Mouse (Mus musculus) embryonic facial prominence, embryonic 13.5 days (tissue): ENCODE measurements around the gene Plekha7. TPM values are rescaled to one million over a fixed set of nuclear protein-coding genes. Genes with fewer than 3 reads are reported as not detected.

Experiments
- ATAC-seq: fragments of 200-750 bp; cut with Nextera tagmentation; 2 replicates; pipeline ENCODE4 v1.8.0; 2017; ENCODE audit warnings: low read depth; ENCODE audit not compliant: insufficient number of reproducible peaks, insufficient read depth, low FRiP score, low TSS enrichment
- H3K27ac ChIP-seq: fragments of 300-500 bp; sonication (generic); 2 replicates; pipeline ENCODE4 v1.5.1; 2015; ENCODE audit warnings: moderate library complexity, mild to moderate bottlenecking, inconsistent platforms
- H3K27me3 ChIP-seq: fragments of 300-500 bp; sonication (generic); 2 replicates; pipeline ENCODE4 v1.6.1; 2015; ENCODE audit warnings: mild to moderate bottlenecking, inconsistent platforms
- H3K36me3 ChIP-seq: fragments of 300-500 bp; sonication (generic); 2 replicates; pipeline ENCODE4 v1.6.1; 2015; ENCODE audit warnings: mild to moderate bottlenecking, inconsistent platforms
- H3K4me1 ChIP-seq: fragments of 300-500 bp; sonication (generic); 2 replicates; pipeline ENCODE4 v1.6.1; 2015; ENCODE audit warnings: inconsistent platforms
- H3K4me2 ChIP-seq: fragments of 300-500 bp; sonication (generic); 2 replicates; pipeline ENCODE4 v1.6.1; 2015; ENCODE audit warnings: moderate library complexity, mild to moderate bottlenecking, inconsistent platforms
- H3K4me3 ChIP-seq: fragments of 300-500 bp; sonication (generic); 2 replicates; pipeline ENCODE4 v1.5.1; 2015; ENCODE audit warnings: mild to moderate bottlenecking, inconsistent platforms
- H3K9ac ChIP-seq: fragments of 300-500 bp; sonication (generic); 2 replicates; pipeline ENCODE4 v1.6.1; 2015; ENCODE audit warnings: mild to moderate bottlenecking, inconsistent platforms
- H3K9me3 ChIP-seq: fragments of 300-500 bp; sonication (generic); 2 replicates; pipeline ENCODE4 v1.6.1; 2016; ENCODE audit warnings: inconsistent platforms
- WGBS: fragments of 180-500 bp; shearing (Covaris S2); methylation state at CpG from one replicate; pipeline ENCODE4 v1.1.7; 2015; ENCODE audit warnings: mixed read lengths; 5-methylcytosine and 5-hydroxymethylcytosine counted together
- polyA plus RNA-seq: library from polyadenylated mRNA; unstranded; fragments of >200 nt; fragmentation: Nextera tagmentation; extraction: Ambion mirVana; gene quantifications from 2 replicates; pipeline ENCODE4 v1.2.1, GENCODE M21; 2015

The Plekha7 gene
- polyA plus RNA-seq, 1 experiment from 2014 or later, result 10.9 TPM

DNA sequence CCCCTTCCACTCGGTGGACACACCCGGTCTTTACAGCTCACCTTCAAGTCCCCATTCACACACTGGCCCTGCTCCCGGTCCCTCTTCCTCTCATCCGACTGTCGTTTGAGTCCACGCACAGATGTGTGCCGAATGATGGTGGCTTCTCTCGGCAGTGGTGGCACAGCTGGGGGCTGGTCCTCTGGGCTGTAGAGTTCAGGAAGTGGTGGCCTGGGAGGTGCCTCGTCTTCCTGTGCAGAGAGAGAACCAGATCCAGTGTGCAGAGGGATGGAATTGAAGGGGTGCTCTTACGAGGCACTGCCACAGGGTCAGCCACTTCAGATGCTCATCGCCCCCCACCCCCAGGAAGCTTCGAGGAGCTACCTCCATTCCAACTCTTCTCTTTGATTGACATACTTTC is 171.0 kb downstream of the Plekha7 start:
- no peak overlapping the region for H3K27ac ChIP-seq
- no peaks in the 10 kb centered on the region for H3K36me3 ChIP-seq
- WGBS, result 85% methylated on average over 12 of the region's 12 CpGs
- H3K4me1 ChIP-seq, result 0 out of 2 replicates have a peak, but pooled peaks cover 4% of the 10 kb centered on the region
- ATAC-seq, result no peak
- no peaks in the 10 kb centered on the region for H3K9me3 ChIP-seq
- no peak overlapping the region for H3K4me2 ChIP-seq
- H3K9ac ChIP-seq, result no peak overlapping the region
- H3K27me3 ChIP-seq, result no peaks in the 10 kb centered on the region
- H3K4me3 ChIP-seq, result no peak overlapping the region

DNA sequence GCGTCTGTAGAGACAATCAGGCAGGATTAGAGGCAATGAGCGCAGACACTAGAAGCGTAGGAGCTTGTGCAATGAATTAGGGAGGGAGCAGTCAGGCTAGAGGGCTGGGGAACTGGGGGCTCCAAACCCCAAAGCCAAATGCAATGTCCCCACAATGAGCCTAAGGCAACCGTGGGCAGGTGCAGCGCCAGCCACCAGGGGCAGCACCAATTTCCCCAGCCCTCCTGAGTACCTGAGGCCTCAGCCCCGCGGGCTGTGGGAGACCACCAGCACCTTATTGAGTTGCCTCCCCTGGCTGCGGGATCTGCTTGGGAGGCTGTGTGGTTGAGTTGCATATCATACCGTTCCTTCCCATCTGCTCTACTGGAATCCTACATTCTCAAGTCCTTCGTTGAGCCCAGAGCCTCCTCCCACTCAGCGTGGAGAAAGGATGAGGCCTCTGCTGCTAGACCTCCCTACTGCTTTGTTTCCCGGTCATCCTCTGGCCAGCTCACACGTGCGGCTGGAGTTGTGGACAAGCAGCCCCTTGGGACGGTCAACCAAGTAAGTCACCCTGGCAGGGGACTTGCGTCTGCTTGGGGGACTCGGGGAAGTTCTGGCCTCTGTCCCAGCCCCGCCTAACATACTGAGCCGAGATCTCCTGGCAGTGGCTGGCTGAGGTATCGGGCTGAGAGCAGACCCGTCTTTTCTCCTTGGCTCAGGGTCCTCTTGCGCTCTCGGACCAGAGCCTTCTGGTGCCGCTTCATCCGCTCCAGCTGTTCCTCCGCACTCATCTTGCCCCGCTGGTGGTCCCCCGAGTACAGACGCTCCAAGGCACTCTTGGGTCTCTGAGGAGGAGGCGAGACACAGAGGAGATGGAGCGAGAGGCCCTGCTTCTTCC is 173.5 kb downstream of the Plekha7 start:
- no peak overlapping the region for H3K9ac ChIP-seq
- no peak for ATAC-seq

DNA sequence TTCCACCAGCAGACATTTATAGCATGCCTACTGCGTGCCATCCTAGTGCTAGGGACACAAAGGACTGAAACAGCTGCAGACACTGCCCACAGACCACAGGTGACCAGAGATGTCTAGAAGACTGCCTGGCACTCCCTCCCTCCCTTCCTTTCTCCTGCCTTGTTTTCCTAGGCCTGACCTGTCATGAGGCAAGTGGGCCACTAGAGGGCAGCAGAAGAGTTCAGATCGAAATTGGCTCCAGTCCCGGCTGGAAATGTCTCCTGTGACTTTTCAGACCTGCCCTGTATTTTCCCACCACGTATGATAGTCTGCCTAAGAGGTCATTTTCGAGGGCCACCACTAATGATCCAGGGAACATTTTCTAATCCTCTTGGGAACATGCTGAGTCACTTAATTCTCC is 176.1 kb downstream of the Plekha7 start:
- Histone ChIP-seq H3K9ac (no peak overlapping the region), H3K27ac (no peak overlapping the region), H3K4me1 (peaks cover 4% of the 10 kb centered on the region; the same call in 1 of the 2 replicates), H3K4me2 (no peak overlapping the region), H3K36me3 (no peaks in the 10 kb centered on the region), H3K27me3 (no peaks in the 10 kb centered on the region), H3K9me3 (no peaks in the 10 kb centered on the region), H3K4me3 (no peak overlapping the region)
- no peak for ATAC-seq
- 5% methylated on average over 5 of the region's 5 CpGs for WGBS

More for the DNA sequence above, 173.5 kb downstream of the Plekha7 start:
- H3K36me3 ChIP-seq, result no peaks in the 10 kb centered on the region
- H3K27me3 ChIP-seq, result no peaks in the 10 kb centered on the region
- no peak overlapping the region for H3K4me3 ChIP-seq
- no peak overlapping the region for H3K27ac ChIP-seq
- H3K4me1 ChIP-seq, result peaks cover 4% of the 10 kb centered on the region; the same call in 1 of the 2 replicates
- WGBS, result 81% methylated on average over 31 of the region's 31 CpGs
- no peak overlapping the region for H3K4me2 ChIP-seq
- no peaks in the 10 kb centered on the region for H3K9me3 ChIP-seq

DNA sequence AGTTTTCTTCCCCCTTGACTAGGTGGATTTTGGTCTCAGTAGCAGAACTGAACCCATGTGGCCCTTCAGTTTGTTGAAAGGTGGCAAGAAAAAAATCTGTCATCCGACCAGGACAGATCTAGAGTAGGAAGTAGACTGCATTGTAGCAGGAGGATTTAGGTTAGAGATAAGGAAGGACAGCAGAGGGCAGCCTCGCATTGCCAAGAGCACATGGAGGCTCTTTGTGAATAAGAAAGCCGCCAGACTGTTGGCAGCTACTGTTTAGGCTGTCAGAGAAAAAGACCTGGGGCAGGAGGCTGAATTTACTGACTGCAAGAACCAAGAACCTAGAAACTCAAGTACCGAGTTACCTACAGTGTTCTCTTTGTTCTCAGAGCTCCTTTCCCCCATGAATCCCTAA is 176.8 kb downstream of the Plekha7 start:
- H3K9ac ChIP-seq, result no peak overlapping the region
- WGBS, result 15% methylated on average over 4 of the region's 4 CpGs
- ATAC-seq, result no peak

DNA sequence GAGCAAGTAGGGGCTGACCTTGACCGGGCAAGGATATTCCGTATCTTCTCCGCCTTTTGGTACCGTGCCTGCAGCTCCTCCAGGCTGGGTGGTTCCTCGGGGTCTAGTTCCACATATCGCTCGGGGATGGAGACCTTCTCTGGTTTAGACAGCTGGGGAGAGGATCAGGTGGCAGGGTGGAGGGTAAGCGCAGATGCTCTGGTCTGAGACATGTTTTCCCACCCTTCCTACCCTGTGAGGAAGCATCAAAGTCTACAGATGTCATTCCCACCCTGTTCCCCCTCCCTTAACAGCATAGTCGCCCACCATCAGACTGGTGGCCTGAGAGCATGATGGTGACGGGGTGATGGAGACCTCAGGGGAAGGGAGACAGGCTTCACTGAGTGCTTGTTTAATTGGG is 178.8 kb downstream of the Plekha7 start:
- Histone ChIP-seq H3K4me1 (peaks cover 9% of the 10 kb centered on the region), H3K4me3 (no peak overlapping the region), H3K4me2 (no peak overlapping the region), H3K27me3 (no peaks in the 10 kb centered on the region), H3K36me3 (no peaks in the 10 kb centered on the region), H3K9ac (no peak overlapping the region), H3K9me3 (no peaks in the 10 kb centered on the region), H3K27ac (no peak overlapping the region)
- no peak for ATAC-seq
- WGBS, result 79% methylated on average over 10 of the region's 10 CpGs

More for the DNA sequence above, 176.8 kb downstream of the Plekha7 start:
- peaks cover 4% of the 10 kb centered on the region; the same call in 1 of the 2 replicates for H3K4me1 ChIP-seq
- H3K27ac ChIP-seq, result no peak overlapping the region
- H3K4me3 ChIP-seq, result no peak overlapping the region
- no peak overlapping the region for H3K4me2 ChIP-seq
- no peaks in the 10 kb centered on the region for H3K36me3 ChIP-seq
- no peaks in the 10 kb centered on the region for H3K27me3 ChIP-seq
- H3K9me3 ChIP-seq, result no peaks in the 10 kb centered on the region

DNA sequence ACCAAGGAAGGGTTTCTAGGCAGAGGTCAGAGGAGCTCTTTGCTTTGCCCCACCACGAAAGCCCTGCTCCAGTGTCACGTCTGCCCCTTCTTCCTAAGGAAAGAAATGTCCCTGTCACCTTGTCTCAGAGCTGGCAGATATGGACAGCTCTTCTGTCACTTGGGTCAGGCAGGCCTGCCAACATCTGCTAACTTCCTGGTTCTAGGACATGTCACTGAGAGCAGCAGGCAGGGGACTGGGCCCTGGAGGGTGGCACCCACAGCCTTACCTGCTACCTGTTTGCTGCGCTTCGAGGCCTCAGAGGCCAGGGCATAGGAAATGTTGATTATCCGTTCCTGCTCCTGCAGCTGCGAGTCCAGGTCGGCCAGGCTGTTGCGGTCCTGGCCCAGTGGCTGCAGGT is 179.9 kb downstream of the Plekha7 start:
- WGBS, result 93% methylated on average over 8 of the region's 8 CpGs
- peaks cover 17% of the 10 kb centered on the region for H3K4me1 ChIP-seq
- no peak for ATAC-seq
- no peak overlapping the region for H3K27ac ChIP-seq
- H3K4me2 ChIP-seq, result no peak overlapping the region
- H3K9ac ChIP-seq, result no peak overlapping the region
- H3K9me3 ChIP-seq, result no peaks in the 10 kb centered on the region
- H3K4me3 ChIP-seq, result no peak overlapping the region
- H3K36me3 ChIP-seq, result no peaks in the 10 kb centered on the region
- H3K27me3 ChIP-seq, result no peaks in the 10 kb centered on the region

DNA sequence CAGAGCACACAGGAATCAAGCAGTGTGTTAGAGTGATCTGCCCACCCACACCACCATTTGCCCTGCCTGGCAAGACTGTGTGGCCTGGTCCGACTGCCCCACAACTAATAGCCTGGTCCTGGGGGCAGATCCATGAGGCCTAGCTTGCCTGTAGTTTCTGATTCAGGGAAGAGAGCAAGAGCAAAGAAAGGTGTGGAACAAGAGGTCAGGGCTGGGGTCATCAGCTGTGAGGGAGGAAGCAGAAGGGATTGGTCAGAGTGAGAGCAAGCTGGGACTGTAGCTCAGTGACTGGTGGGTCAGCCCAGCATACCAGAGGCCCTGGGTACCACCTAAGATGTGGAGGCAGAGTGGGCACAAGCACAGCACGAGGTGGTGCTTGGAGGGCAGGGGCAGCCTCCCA is 181.1 kb downstream of the Plekha7 start:
- 71% methylated on average over 2 of the region's 2 CpGs for WGBS
- ATAC-seq, result no peak
- no peaks in the 10 kb centered on the region for H3K27me3 ChIP-seq
- no peaks in the 10 kb centered on the region for H3K36me3 ChIP-seq
- no peak overlapping the region for H3K9ac ChIP-seq
- no peak overlapping the region for H3K4me2 ChIP-seq
- peaks cover 29% of the 10 kb centered on the region for H3K4me1 ChIP-seq
- no peak overlapping the region for H3K4me3 ChIP-seq
- H3K9me3 ChIP-seq, result no peaks in the 10 kb centered on the region
- no peak overlapping the region for H3K27ac ChIP-seq

DNA sequence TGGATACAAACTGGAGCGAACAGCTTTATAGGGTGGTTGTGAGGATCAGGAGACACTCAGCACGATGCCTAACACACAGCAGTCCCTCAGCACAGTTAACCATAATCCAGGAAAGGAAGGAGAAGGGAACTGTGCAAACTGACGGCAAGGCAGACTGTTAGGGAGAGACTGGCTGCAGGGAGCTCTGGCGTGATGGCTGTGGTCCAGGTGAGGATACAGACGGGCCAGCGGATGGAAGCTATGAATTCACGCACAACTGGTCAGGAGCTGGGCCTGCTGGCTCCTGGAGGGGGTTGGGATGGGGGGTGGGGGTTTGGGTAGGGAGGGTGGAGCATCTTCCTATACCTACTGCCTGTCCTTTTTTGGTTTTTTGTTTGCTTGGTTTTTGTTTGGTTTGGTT is 182.5 kb downstream of the Plekha7 start:
- Histone ChIP-seq H3K4me1 (peaks cover 31% of the 10 kb centered on the region), H3K4me2 (no peak overlapping the region), H3K9ac (no peak overlapping the region), H3K27me3 (no peaks in the 10 kb centered on the region), H3K9me3 (no peaks in the 10 kb centered on the region), H3K4me3 (no peak overlapping the region), H3K27ac (no peak overlapping the region), H3K36me3 (no peaks in the 10 kb centered on the region)
- no peak for ATAC-seq
- WGBS, result 56% methylated on average over 7 of the region's 7 CpGs

DNA sequence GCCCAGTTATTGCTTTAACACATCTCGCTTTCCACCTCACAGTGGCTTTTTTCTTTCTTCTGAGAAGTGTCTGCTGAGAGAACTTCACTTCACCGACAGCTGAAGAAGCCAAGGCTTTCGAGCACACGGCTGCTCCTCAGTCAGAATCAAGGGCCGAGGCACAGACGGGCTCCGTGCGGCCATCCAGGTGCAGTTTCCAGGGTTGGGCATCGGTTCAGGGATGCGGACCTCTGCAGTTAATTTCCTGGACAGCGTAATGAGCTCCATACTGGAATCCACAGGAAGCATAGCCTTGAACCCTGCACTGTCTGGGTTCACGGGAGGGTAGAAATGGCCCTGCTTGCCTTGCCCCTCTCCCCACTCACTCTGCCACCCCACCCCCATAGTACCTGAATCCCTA is 184.1 kb downstream of the Plekha7 start:
- no peaks in the 10 kb centered on the region for H3K9me3 ChIP-seq
- WGBS, result 55% methylated on average over 12 of the region's 12 CpGs
- no peak overlapping the region for H3K9ac ChIP-seq
- peak overlapping the region; percentile 65 for H3K27ac ChIP-seq
- ATAC-seq, result no peak
- no peaks in the 10 kb centered on the region for H3K27me3 ChIP-seq
- no peak overlapping the region for H3K4me2 ChIP-seq
- H3K4me1 ChIP-seq, result peaks cover 31% of the 10 kb centered on the region
- no peaks in the 10 kb centered on the region for H3K36me3 ChIP-seq
- no peak overlapping the region for H3K4me3 ChIP-seq

DNA sequence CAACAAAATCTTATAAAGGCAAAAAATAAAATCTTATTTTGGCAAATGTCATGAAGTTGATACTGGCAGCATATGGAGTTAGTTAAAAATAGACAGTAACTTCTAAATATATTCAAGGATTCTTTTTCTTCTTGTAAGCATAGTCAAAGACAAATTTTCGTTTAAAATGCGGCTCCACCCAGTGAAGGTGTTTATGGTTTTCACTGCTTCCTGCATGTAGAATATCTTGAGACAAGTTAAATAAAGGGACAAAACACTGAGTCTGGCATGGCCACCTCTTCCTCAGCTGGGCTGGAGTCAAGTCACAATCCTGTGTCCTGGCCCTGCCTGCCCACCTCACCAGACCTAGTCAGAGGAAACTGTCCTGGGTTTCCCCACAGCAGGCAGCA is 184.6 kb downstream of the Plekha7 start:
- no peak overlapping the region for H3K4me2 ChIP-seq
- 35% methylated on average over 2 of the region's 2 CpGs for WGBS
- peaks cover 31% of the 10 kb centered on the region for H3K4me1 ChIP-seq
- no peaks in the 10 kb centered on the region for H3K36me3 ChIP-seq
- no peak overlapping the region for H3K9ac ChIP-seq
- no peaks in the 10 kb centered on the region for H3K9me3 ChIP-seq
- no peaks in the 10 kb centered on the region for H3K27me3 ChIP-seq
- peak overlapping the region; percentile 65 for H3K27ac ChIP-seq
- H3K4me3 ChIP-seq, result no peak overlapping the region
- ATAC-seq, result no peak

DNA sequence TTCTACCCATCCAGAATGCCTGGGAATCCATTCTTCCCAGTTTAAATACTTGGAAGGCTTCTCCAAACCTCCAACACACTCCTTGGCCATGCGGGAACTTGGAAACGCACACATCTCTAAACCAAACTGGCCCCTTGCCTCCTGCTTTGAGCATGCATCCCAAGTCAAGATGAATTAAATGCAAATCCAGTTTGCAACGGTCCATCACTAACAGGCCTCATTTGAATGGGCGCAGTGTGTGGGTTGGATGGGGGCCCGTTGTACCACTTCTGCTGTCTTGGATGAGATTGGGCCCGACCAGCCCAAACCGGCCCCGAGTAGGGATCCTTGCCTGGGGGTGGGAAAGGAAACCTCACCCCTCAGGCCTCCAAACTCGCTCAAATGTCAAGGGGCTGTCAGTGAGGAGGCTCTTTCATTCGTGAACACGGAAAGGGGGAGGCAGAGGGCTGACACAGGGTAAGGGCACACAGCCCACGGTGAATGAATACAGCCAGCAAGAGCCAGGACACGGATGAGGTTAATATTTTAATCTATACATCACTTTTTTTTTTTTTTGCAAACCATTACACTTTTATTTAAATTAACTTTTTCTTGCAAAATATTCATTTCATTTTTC is 185.1 kb downstream of the Plekha7 start:
- H3K36me3 ChIP-seq, result no peaks in the 10 kb centered on the region
- 24% methylated on average over 13 of the region's 13 CpGs for WGBS

DNA sequence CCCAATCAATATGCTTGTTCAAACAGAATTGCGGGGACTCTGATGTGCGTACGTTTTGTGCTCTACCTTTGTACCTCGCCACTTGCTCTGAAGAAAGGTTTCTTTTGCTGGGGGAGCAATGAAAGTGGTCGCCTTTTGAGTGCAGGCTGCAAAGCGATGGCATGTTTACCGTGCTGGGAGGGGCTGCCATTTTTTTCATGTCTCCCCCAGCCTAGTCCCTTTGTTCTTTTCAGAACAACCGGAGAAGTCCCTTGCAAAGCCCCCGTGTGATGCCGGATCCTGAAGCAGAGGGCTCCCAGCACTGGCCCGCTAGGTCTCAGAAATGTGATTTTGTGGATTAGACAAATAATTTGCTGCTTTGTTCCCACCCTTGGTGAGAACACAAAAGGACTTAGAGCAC is 187.0 kb downstream of the Plekha7 start:
- Histone ChIP-seq H3K27me3 (no peaks in the 10 kb centered on the region), H3K4me2 (no peak overlapping the region), H3K27ac (no peak overlapping the region), H3K36me3 (no peaks in the 10 kb centered on the region), H3K9me3 (no peaks in the 10 kb centered on the region), H3K4me1 (peaks cover 31% of the 10 kb centered on the region), H3K9ac (no peak overlapping the region), H3K4me3 (no peak overlapping the region)
- ATAC-seq, result no peak
- 68% methylated on average over 11 of the region's 11 CpGs for WGBS

More for the DNA sequence above, 185.1 kb downstream of the Plekha7 start:
- no peak overlapping the region for H3K4me3 ChIP-seq
- ATAC-seq, result peak; percentile 34; the same call in 1 of the 2 replicates
- no peaks in the 10 kb centered on the region for H3K9me3 ChIP-seq
- peaks cover 31% of the 10 kb centered on the region for H3K4me1 ChIP-seq
- no peak overlapping the region for H3K4me2 ChIP-seq
- no peaks in the 10 kb centered on the region for H3K27me3 ChIP-seq
- peak overlapping the region; percentile 57; the same call in 1 of the 2 replicates for H3K27ac ChIP-seq
- no peak overlapping the region for H3K9ac ChIP-seq
